Mouse (Mus musculus): ENCODE measurements around the gene Fcer1g. TPM values are rescaled to one million over a fixed set of nuclear protein-coding genes. Genes with fewer than 3 reads are reported as not detected.

Gene Fcer1g
- polyA plus RNA-seq, 1 experiment from 2014 or later: 32.1 TPM

DNA sequence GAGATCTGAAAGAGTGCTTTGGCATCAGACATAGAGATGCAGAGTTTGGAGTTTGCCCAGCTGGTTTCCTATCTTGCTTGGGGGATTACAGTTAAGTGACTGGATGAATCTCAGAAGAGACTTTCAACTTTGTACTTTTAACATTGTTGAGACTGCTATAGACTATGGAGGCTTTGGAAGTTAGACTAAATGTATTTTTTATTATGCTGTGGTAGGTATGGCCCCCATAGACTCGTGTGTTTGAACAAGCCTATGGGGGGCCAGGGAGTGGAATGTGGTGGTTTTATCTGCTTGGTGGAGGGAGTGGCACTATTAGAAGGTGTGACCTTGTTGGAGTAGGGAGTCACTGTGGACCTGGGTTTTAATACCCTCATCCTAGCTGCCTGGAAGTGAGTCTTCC is 34.6 kb downstream of the Fcer1g start:
- Histone ChIP-seq H3K27ac (ENCODE audit: low read depth, low read length) (no peak overlapping the region), H3K9ac (ENCODE audit: low read depth, low read length) (no peak overlapping the region), H3K4me2 (replicated peaks; ENCODE audit: low read depth, low read length) (no peak overlapping the region), H3K36me3 (ENCODE audit: control insufficient read depth, insufficient read depth, low read length) (no peaks in the 10 kb centered on the region), H3K27me3 (ENCODE audit: control insufficient read depth, insufficient read depth, low read length) (peaks cover 33% of the 10 kb centered on the region), H3K4me3 (ENCODE audit: low read length) (no peak overlapping the region), H3K9me3 (ENCODE audit: control insufficient read depth, low read length) (no peaks in the 10 kb centered on the region), H3K4me1 (ENCODE audit: control insufficient read depth, insufficient read depth, low read length) (peaks cover 6% of the 10 kb centered on the region)
- 57% methylated on average over 1 of the region's 1 CpGs for WGBS
- ATAC-seq (ENCODE audit: low FRiP score, low TSS enrichment): no peak

DNA sequence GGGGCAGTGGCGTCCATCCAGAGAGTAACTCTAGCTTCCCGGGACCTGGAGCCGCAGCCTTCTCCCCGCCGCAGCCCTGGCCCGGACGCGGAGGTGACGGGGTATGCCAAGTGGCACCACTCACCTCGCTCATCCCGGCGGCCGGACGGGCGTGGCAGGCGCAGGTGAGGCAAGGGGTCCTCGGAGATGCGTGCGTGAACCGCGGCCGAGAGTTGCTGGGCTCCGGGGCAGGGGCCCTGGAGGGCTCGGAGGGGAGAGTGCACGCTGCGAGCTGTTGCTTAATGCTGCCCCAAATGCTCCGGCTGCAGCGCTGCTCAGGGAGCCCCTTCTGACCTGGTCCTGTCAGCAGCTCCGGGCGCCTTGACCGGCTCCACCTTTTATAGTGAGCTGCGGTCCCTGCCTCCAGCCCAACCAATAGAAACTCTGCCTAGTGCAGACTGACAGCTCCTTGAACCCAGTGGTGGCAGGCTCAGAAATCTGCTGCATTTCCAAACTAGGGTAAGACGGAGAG is 38.2 kb downstream of the Fcer1g start, which contains the start of gene Pcp4l1:
Pcp4l1 (minus strand) TSS at position 382 of the 511 bp plus-strand sequence.
- ATAC-seq (ENCODE audit: low FRiP score, low TSS enrichment): peak; percentile 82
- under 1% methylated on average over 33 of the region's 33 CpGs for WGBS
- peak within 1 kb of the TSS; percentile 94 for H3K4me2 ChIP-seq (replicated peaks; ENCODE audit: low read depth, low read length)

DNA sequence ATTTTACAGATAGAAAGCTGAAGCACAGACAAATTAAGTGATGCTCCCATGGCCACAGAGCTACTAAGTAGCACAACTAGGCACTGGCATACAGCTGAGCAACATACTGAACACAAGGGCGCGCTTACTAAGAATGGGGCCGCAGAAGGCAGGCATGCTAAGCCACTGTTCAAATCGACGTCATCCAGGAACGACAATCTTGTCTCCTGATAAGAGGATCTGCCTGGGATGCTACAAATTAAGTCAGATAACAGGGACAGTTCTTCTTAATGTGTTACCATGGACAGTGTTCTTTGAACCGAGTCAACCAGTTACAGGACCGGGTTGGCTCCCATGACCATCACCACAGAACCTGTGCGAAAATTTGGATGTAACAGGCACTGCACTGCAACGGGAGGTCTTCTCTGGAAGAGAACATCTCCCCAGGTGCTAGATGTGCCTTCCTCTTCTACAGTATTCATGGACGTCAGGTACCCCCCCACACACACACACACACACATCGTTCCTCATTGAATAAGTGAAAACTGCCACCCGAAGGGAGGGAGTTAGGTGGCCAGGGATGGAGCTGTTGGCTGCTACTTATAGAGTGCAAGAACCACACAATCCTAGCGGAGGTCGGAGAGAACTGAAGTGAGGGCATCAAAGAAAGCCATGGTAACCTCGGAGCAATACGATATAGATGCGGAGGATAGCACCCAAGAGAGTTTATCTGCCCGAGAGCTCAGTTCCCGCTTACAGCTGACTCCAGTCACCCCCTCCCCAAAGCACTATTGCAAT is 38.9 kb downstream of the Fcer1g start:
- Histone ChIP-seq H3K4me3 (ENCODE audit: low read length) (peak overlapping the region; percentile 52), H3K27ac (ENCODE audit: low read depth, low read length) (no peak overlapping the region), H3K4me2 (replicated peaks; ENCODE audit: low read depth, low read length) (peak overlapping the region; percentile 94), H3K9me3 (ENCODE audit: control insufficient read depth, low read length) (no peaks in the 10 kb centered on the region), H3K4me1 (ENCODE audit: control insufficient read depth, insufficient read depth, low read length) (peaks cover 17% of the 10 kb centered on the region), H3K9ac (ENCODE audit: low read depth, low read length) (no peak overlapping the region), H3K27me3 (ENCODE audit: control insufficient read depth, insufficient read depth, low read length) (peaks cover 52% of the 10 kb centered on the region), H3K36me3 (ENCODE audit: control insufficient read depth, insufficient read depth, low read length) (no peaks in the 10 kb centered on the region)
- no peak for ATAC-seq (ENCODE audit: low FRiP score, low TSS enrichment)
- 8% methylated on average over 20 of the region's 20 CpGs for WGBS

More for the DNA sequence above, 38.2 kb downstream of the Fcer1g start, which contains the start of gene Pcp4l1:
- Histone ChIP-seq H3K9ac (ENCODE audit: low read depth, low read length) (peak within 1 kb of the TSS; percentile 47; the same call in 1 of the 2 replicates), H3K27me3 (ENCODE audit: control insufficient read depth, insufficient read depth, low read length) (peaks cover 50% of the 10 kb centered on the region), H3K36me3 (ENCODE audit: control insufficient read depth, insufficient read depth, low read length) (no peaks in the 10 kb centered on the region), H3K4me3 (ENCODE audit: low read length) (peak within 1 kb of the TSS; percentile 52), H3K27ac (ENCODE audit: low read depth, low read length) (no peak within 1 kb of the TSS), H3K4me1 (ENCODE audit: control insufficient read depth, insufficient read depth, low read length) (peaks cover 17% of the 10 kb centered on the region), H3K9me3 (ENCODE audit: control insufficient read depth, low read length) (no peaks in the 10 kb centered on the region)

DNA sequence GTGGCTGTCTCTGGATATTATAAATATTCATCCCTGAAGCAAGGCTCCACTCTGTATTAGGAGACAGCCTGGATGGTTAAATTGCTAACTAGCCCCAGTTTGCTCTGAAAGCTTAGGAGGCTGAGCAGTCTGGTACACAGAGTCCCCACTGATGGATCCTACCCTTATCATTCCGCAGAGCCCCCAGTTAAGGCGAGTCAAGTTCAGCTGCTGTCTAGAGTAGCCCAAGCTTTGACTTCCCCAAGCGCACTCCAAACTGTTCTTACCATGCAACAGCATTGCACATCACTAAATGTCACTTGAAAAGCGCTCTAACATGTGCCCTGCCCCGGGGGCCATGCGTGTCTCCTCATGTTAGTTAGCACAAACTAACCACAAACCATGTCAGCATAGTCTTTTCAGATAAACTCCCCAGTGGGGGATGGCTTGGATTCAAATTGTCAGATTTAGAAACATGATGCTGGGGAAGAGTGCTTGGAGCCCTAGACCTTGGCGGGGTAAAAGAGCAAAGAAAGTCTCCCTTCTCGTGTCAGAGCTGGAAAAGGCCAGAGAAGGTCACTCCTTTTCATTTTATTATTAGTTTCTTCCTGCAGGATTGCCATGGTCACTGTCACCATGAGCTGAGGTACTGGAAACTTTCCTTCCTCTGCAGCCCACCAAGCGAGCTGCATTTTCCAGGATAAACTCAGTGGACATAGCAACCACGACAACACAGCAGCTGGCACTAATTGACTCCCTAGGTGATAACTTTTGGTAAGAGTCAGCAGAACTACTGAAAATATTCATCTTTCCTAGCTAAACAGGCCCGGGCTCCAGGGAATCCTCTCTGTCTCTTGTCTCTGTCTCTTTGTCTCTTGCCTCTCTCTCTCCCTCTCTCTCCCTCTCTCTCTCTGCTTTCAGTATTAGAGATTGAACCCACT is 40.0 kb downstream of the Fcer1g start:
- no peak overlapping the region for H3K9ac ChIP-seq (ENCODE audit: low read depth, low read length)
- no peak for ATAC-seq (ENCODE audit: low FRiP score, low TSS enrichment)
- no peak overlapping the region for H3K4me2 ChIP-seq (replicated peaks; ENCODE audit: low read depth, low read length)
- no peak overlapping the region for H3K27ac ChIP-seq (ENCODE audit: low read depth, low read length)
- no peak overlapping the region for H3K4me3 ChIP-seq (ENCODE audit: low read length)
- peaks cover 24% of the 10 kb centered on the region for H3K4me1 ChIP-seq (ENCODE audit: control insufficient read depth, insufficient read depth, low read length)
- H3K9me3 ChIP-seq (ENCODE audit: control insufficient read depth, low read length): no peaks in the 10 kb centered on the region
- no peaks in the 10 kb centered on the region for H3K36me3 ChIP-seq (ENCODE audit: control insufficient read depth, insufficient read depth, low read length)
- WGBS: 32% methylated on average over 11 of the region's 11 CpGs
- peaks cover 52% of the 10 kb centered on the region for H3K27me3 ChIP-seq (ENCODE audit: control insufficient read depth, insufficient read depth, low read length)

DNA sequence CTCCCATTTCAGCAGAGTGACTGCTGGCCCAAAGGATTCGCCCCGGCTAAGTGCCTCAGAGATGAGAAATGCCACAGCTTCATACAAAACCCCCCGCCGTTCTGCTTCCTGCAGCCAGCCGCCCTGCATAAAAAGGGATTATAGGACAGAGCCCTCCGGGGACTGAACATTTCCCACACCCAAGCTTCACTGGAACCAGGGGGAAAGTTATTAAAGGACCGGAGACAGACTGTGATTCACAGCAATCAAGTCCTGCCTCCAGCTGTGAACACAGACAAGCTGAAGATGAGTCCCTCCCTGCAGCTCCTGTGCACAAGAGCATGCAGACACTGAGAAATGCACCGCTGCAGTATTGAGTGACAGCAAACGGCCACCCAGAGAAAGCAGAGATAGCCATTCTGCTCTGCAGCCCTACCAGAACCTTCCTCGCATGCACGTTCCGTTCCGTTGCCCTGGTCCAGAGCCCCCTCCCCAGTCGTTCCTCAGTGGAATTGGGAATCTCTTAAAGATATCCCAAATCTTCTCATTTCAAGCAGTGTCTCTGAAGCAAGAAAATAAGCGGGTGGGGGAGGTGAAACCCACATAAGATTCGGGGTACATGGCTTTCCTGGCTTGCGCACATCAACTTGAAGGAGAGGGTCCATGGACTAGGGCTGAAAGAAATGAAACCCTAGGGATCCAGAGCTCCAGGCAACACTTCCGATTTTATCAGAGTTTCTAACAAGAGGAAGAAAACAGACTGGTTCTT is 40.9 kb downstream of the Fcer1g start:
- Histone ChIP-seq H3K4me1 (ENCODE audit: control insufficient read depth, insufficient read depth, low read length) (peaks cover 24% of the 10 kb centered on the region), H3K27me3 (ENCODE audit: control insufficient read depth, insufficient read depth, low read length) (peaks cover 48% of the 10 kb centered on the region), H3K4me3 (ENCODE audit: low read length) (peak overlapping the region; percentile 24), H3K9me3 (ENCODE audit: control insufficient read depth, low read length) (no peaks in the 10 kb centered on the region), H3K4me2 (replicated peaks; ENCODE audit: low read depth, low read length) (peak overlapping the region; percentile 45), H3K36me3 (ENCODE audit: control insufficient read depth, insufficient read depth, low read length) (no peaks in the 10 kb centered on the region), H3K27ac (ENCODE audit: low read depth, low read length) (no peak overlapping the region; the same call in 1 of the 2 replicates), H3K9ac (ENCODE audit: low read depth, low read length) (peak overlapping the region; percentile 31; the same call in 1 of the 2 replicates)
- ATAC-seq (ENCODE audit: low FRiP score, low TSS enrichment): no peak; the same call in 1 of the 2 replicates
- 4% methylated on average over 18 of the region's 18 CpGs for WGBS

DNA sequence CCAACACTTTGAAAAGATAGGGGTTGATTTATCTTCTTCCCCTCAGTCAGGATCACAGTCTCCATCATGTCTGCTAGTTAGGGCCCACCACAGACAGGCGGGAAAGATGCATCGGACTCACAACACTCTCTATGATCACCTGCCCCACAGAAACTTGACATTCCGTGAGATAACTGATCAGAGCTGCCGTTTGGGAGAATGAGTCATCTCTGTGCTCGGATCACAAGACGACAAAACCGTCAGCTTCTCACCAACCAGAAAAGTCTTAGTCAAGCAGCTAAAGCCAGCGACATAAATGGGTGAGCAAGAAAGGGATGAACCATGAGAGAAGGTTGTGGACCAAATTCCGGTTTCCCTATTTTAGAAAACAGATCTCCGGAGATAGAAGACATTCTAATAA is 41.9 kb downstream of the Fcer1g start:
- Histone ChIP-seq H3K4me3 (ENCODE audit: low read length) (no peak overlapping the region), H3K27me3 (ENCODE audit: control insufficient read depth, insufficient read depth, low read length) (peaks cover 44% of the 10 kb centered on the region), H3K4me1 (ENCODE audit: control insufficient read depth, insufficient read depth, low read length) (peaks cover 24% of the 10 kb centered on the region), H3K4me2 (replicated peaks; ENCODE audit: low read depth, low read length) (peak overlapping the region; percentile 45), H3K36me3 (ENCODE audit: control insufficient read depth, insufficient read depth, low read length) (no peaks in the 10 kb centered on the region), H3K9me3 (ENCODE audit: control insufficient read depth, low read length) (no peaks in the 10 kb centered on the region), H3K9ac (ENCODE audit: low read depth, low read length) (no peak overlapping the region), H3K27ac (ENCODE audit: low read depth, low read length) (no peak overlapping the region)
- 43% methylated on average over 10 of the region's 10 CpGs for WGBS
- ATAC-seq (ENCODE audit: low FRiP score, low TSS enrichment): no peak

DNA sequence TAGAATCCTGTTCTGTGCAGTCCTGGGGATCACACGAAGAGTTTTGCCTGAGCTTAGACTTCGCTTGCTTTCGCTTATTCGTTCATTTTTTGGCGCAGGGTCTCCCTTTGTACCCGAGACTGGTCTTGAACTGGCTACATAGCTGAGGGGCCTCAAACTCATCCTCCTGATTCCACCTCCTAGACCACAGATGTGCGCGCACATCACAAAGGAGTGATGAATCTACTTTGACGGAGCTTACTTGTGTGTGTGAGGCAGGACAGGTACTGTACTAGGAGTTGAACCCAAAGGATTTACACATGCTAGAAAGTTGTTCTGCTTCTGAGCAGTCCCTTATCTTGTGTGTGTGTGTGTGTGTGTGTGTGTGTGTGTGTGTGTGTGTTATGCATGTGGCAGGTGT is 43.3 kb downstream of the Fcer1g start:
- WGBS: 96% methylated on average over 9 of the region's 9 CpGs
- no peak overlapping the region for H3K4me2 ChIP-seq (replicated peaks; ENCODE audit: low read depth, low read length)
- no peaks in the 10 kb centered on the region for H3K36me3 ChIP-seq (ENCODE audit: control insufficient read depth, insufficient read depth, low read length)
- no peaks in the 10 kb centered on the region for H3K9me3 ChIP-seq (ENCODE audit: control insufficient read depth, low read length)
- H3K27me3 ChIP-seq (ENCODE audit: control insufficient read depth, insufficient read depth, low read length): peaks cover 32% of the 10 kb centered on the region
- ATAC-seq (ENCODE audit: low FRiP score, low TSS enrichment): no peak
- no peak overlapping the region for H3K27ac ChIP-seq (ENCODE audit: low read depth, low read length)
- no peak overlapping the region for H3K9ac ChIP-seq (ENCODE audit: low read depth, low read length)
- no peak overlapping the region for H3K4me3 ChIP-seq (ENCODE audit: low read length)
- H3K4me1 ChIP-seq (ENCODE audit: control insufficient read depth, insufficient read depth, low read length): peaks cover 22% of the 10 kb centered on the region

DNA sequence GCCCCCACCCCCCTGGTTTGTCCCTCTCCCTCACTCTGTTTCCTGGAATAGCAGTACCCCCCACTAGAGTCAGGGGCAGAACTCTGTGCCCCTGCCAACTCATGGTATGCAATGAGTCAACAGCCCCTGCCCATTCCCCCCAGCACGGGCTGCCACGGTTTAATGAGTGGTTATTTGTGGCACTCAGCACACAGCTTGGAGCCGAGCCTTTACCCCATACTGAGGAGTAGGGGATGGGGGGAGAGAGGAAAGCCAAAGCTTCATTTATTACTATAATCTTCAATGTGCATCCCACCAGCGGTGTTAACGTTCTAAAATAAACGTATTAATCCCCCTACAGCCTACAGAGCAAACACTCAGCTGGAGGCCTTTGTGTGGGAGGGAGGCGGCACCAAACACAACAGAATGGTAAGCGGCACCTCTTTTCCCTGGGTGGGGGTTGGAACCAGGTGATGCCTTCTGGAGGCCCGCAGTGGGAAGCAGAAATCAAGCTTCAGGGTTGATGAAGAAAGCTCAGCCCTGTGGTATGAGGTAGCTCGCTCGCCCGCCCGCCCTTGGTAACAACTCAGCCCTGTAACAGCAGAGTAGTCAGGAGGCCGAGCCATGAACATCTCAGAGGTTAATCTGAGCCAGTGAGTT is 44.6 kb downstream of the Fcer1g start:
- Histone ChIP-seq H3K27me3 (ENCODE audit: control insufficient read depth, insufficient read depth, low read length) (peaks cover 20% of the 10 kb centered on the region), H3K9me3 (ENCODE audit: control insufficient read depth, low read length) (no peaks in the 10 kb centered on the region), H3K27ac (ENCODE audit: low read depth, low read length) (peak overlapping the region; percentile 24; the same call in 1 of the 2 replicates), H3K9ac (ENCODE audit: low read depth, low read length) (no peak overlapping the region), H3K4me1 (ENCODE audit: control insufficient read depth, insufficient read depth, low read length) (peaks cover 19% of the 10 kb centered on the region; the same call in 1 of the 2 replicates), H3K36me3 (ENCODE audit: control insufficient read depth, insufficient read depth, low read length) (no peaks in the 10 kb centered on the region), H3K4me2 (replicated peaks; ENCODE audit: low read depth, low read length) (no peak overlapping the region), H3K4me3 (ENCODE audit: low read length) (no peak overlapping the region)
- ATAC-seq (ENCODE audit: low FRiP score, low TSS enrichment): no peak
- WGBS: 49% methylated on average over 14 of the region's 14 CpGs

Measured in kidney, embryonic 14.5 days (tissue).